Mouse (Mus musculus) intestine, embryonic 15.5 days (tissue): Measurements from ENCODE around the gene Naglu. TPM values are rescaled to one million over a fixed set of nuclear protein-coding genes. Genes with fewer than 3 reads are reported as not detected.

Source experiments
- ATAC-seq: fragments of 200-750 bp; cut with Nextera tagmentation; 2 replicates; pipeline ENCODE4 v1.8.0; 2017; ENCODE audit warnings: moderate TSS enrichment, moderate library complexity
- H3K27ac ChIP-seq: fragments of 300-500 bp; sonication (generic); 2 replicates; pipeline ENCODE4 v1.5.1; 2015; ENCODE audit warnings: mild to moderate bottlenecking, inconsistent platforms
- H3K27me3 ChIP-seq: fragments of 300-500 bp; sonication (generic); replicated peaks from 2 replicates; pipeline ENCODE4 v1.6.1; 2015; ENCODE audit warnings: inconsistent platforms
- H3K36me3 ChIP-seq: fragments of 300-500 bp; sonication (generic); 2 replicates; pipeline ENCODE4 v1.6.1; 2015; ENCODE audit warnings: inconsistent platforms
- H3K4me1 ChIP-seq: fragments of 300-500 bp; sonication (generic); replicated peaks from 2 replicates; pipeline ENCODE4 v1.6.1; 2015; ENCODE audit warnings: inconsistent platforms
- H3K4me2 ChIP-seq: fragments of 300-500 bp; sonication (generic); replicated peaks from 2 replicates; pipeline ENCODE4 v1.6.1; 2015; ENCODE audit warnings: mild to moderate bottlenecking, inconsistent platforms
- H3K4me3 ChIP-seq: fragments of 300-500 bp; sonication (generic); replicated peaks from 2 replicates; pipeline ENCODE4 v1.5.1; 2015; ENCODE audit warnings: inconsistent platforms
- H3K9ac ChIP-seq: fragments of 300-500 bp; sonication (generic); 2 replicates; pipeline ENCODE4 v1.6.1; 2015; ENCODE audit warnings: inconsistent platforms
- H3K9me3 ChIP-seq: fragments of 300-500 bp; sonication (generic); 2 replicates; pipeline ENCODE4 v1.6.1; 2016; ENCODE audit warnings: inconsistent platforms
- WGBS: fragments of 180-500 bp; shearing (Covaris S2); methylation state at CpG from one replicate; pipeline ENCODE4 v1.1.7; 2015; 5-methylcytosine and 5-hydroxymethylcytosine counted together
- polyA plus RNA-seq: library from polyadenylated mRNA; unstranded; fragments of >200 nt; fragmentation: Nextera tagmentation; extraction: Ambion mirVana; gene quantifications from 2 replicates; pipeline ENCODE4 v1.2.1, GENCODE M21; 2015

Naglu gene
- polyA plus RNA-seq, 1 experiment from 2014 or later, result 14.9 TPM

DNA sequence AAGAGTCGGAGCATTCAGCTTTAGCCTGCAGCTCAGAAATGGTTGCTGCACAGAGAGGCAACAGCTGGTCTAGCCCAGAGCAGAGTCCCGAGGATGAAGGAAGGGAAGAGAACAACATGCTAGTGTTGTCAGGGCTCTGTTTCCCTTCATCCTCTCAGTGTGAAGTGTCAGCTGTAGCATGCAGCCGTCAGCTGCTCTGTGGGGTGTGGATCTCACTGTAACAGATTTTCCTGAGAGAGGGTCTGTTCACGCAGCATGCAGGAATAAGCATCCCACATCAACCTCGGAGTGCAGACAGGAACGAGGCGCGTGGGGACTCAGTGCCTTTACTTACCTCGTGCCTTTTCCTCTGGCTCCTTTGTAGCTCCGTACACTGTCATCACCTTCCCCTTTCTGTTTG lies 32.0 kb upstream of the Naglu start:
- no peak overlapping the region for H3K4me2 ChIP-seq
- no peaks in the 10 kb centered on the region for H3K27me3 ChIP-seq
- 82% methylated on average over 10 of the region's 10 CpGs for WGBS
- no peaks in the 10 kb centered on the region for H3K4me1 ChIP-seq
- no peak overlapping the region for H3K9ac ChIP-seq
- no peak overlapping the region for H3K4me3 ChIP-seq
- H3K9me3 ChIP-seq, result no peaks in the 10 kb centered on the region
- H3K27ac ChIP-seq, result no peak overlapping the region
- no peak for ATAC-seq
- H3K36me3 ChIP-seq, result peaks cover 13% of the 10 kb centered on the region

DNA sequence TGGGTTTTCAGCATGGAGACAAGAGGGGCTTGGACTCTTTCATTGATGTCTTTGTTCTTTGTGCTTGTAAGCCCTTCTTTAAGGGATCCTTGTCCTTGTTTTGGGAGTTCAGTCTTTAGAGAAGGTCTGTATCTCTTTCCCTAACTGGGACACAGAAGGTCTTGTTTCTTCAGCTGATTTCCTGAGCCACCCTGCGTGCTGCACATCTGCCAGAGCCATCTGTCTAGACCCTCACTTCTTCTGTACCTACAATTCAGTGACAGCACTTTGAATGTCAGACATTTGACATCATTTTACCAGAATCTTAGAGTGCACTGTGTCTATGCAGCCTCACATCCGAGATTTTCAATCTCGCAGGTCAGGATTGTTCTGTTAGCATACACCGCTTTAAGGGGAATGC lies 24.0 kb upstream of the Naglu start:
- WGBS, result 90% methylated on average over 4 of the region's 4 CpGs
- H3K9ac ChIP-seq, result no peak overlapping the region
- H3K4me1 ChIP-seq, result no peaks in the 10 kb centered on the region
- H3K9me3 ChIP-seq, result no peaks in the 10 kb centered on the region
- H3K27me3 ChIP-seq, result no peaks in the 10 kb centered on the region
- H3K4me2 ChIP-seq, result no peak overlapping the region
- ATAC-seq, result no peak
- H3K4me3 ChIP-seq, result no peak overlapping the region
- H3K27ac ChIP-seq, result no peak overlapping the region
- peaks cover 16% of the 10 kb centered on the region; the same call in 1 of the 2 replicates for H3K36me3 ChIP-seq

DNA sequence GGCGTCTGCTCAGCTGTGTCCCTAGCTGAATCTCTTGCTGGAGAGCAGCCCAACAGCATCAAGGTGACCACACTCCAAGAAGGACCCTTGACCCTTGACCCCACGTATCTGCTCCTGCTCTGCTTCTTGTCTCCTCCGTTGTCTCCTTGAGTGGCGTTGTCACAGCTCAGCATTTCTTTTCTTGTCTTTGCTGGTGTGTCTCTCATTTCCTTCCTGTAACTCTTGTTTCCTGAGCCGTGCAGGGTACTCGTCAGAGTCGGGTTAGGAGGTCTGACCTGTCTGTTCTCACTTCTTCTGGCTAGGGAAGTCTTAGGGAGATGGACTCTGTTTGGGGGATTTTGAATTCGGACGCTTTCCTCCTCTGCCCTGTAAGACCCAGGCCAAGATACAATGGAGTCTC lies 23.4 kb upstream of the Naglu start:
- 60% methylated on average over 9 of the region's 9 CpGs for WGBS
- ATAC-seq, result no peak
- Histone ChIP-seq H3K4me2 (no peak overlapping the region), H3K4me3 (no peak overlapping the region), H3K9ac (no peak overlapping the region), H3K27ac (no peak overlapping the region), H3K4me1 (no peaks in the 10 kb centered on the region), H3K9me3 (no peaks in the 10 kb centered on the region), H3K36me3 (peaks cover 16% of the 10 kb centered on the region; the same call in 1 of the 2 replicates), H3K27me3 (no peaks in the 10 kb centered on the region)

DNA sequence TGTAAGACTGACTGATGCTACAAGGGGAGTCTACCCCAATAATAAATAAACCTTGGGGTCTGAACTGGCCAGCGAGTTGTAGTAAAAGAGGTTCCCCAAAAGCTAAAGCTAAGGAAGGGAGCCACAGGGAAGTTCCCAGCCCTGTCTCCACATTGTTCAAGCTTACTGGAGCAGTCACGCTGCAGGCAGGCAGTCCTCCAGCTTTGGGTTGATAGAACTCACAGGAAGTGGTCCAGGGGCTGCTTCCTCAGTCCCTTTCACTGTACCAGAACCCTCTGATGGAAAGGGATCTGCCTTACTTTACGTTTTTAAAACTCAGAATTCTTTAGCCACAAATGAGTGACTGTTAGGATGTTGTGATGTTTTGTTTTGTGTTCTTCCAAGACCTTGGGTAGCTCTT lies 22.3 kb upstream of the Naglu start:
- no peak overlapping the region for H3K4me3 ChIP-seq
- 0 out of 2 replicates have a peak, but pooled peaks cover under 1% of the 10 kb centered on the region for H3K4me1 ChIP-seq
- no peaks in the 10 kb centered on the region for H3K9me3 ChIP-seq
- H3K9ac ChIP-seq, result no peak overlapping the region
- H3K36me3 ChIP-seq, result peaks cover 16% of the 10 kb centered on the region; the same call in 1 of the 2 replicates
- H3K27ac ChIP-seq, result no peak overlapping the region
- no peak for ATAC-seq
- WGBS, result 83% methylated on average over 3 of the region's 3 CpGs
- H3K27me3 ChIP-seq, result no peaks in the 10 kb centered on the region
- no peak overlapping the region for H3K4me2 ChIP-seq

DNA sequence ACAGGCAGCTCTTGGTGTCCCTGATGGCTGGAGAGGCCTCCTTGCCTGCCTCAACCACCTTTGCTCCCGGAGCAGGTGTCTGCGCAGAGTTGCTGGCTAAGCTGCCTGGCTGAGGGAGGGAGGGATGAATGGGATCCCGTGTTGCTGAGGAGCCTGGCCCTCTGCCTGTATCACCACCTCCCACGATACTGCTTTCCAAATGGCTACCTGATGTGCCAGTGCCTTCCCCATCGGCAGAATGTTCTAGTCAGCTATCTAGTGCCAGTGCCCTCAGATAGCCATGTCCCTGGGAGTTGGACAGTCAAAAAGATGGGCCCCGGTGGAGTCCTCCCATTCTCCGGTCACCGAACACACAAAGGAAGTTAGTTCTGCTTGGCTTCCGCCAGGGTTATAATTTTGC lies 19.5 kb upstream of the Naglu start:
- Histone ChIP-seq H3K4me2 (no peak overlapping the region), H3K4me3 (no peak overlapping the region), H3K4me1 (0 out of 2 replicates have a peak, but pooled peaks cover 5% of the 10 kb centered on the region), H3K27ac (no peak overlapping the region), H3K9me3 (no peaks in the 10 kb centered on the region), H3K36me3 (peaks cover 8% of the 10 kb centered on the region; the same call in 1 of the 2 replicates), H3K9ac (no peak overlapping the region), H3K27me3 (no peaks in the 10 kb centered on the region)
- ATAC-seq, result no peak
- 92% methylated on average over 9 of the region's 9 CpGs for WGBS

DNA sequence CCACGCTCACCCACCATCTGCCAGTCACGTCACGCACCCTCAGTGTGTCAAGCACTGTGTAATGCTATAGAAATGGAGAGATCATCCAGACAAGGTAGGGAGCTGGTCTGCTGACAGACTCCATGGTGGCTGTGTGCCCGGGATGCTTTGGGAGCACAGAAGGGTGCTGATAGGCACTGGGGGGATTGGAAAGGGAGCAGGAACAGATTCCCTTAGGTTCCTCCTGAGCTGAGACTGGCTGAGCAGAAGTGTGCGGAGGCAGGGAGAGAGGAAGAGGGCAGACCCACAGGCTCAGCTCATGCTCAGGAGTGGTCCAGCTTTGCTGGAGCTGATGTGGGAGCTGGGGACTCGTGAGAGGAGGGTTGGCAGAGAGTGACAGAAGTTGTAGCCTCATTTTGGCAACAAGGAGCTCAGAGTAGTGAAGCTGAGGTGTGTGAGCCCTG lies 18.7 kb upstream of the Naglu start:
- H3K4me1 ChIP-seq, result peaks cover 8% of the 10 kb centered on the region; the same call in 1 of the 2 replicates
- ATAC-seq, result no peak
- H3K9me3 ChIP-seq, result no peaks in the 10 kb centered on the region
- H3K9ac ChIP-seq, result no peak overlapping the region
- peaks cover 5% of the 10 kb centered on the region; the same call in 1 of the 2 replicates for H3K36me3 ChIP-seq
- no peak overlapping the region for H3K4me3 ChIP-seq
- no peak overlapping the region for H3K27ac ChIP-seq
- H3K27me3 ChIP-seq, result no peaks in the 10 kb centered on the region
- WGBS, result 91% methylated on average over 6 of the region's 6 CpGs
- H3K4me2 ChIP-seq, result no peak overlapping the region

DNA sequence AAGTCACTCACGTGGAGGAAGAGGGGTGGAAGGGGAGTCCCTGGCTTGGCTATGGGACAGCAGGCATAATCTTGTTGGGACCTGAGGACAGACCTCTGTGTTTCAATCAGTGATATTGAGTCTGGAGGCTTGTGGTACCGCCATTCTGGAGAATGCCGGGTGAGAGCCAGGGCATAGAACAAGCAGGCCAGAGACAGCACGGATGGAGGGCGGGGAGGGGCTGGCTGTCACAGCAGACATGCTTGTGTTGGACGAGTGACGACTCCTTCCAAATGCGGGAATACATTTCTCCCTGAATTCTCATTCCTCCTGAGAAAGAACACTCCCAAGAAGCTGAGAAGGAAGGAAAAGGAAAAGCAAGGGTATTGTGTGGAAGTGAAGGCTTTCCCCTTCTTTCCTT lies 18.2 kb upstream of the Naglu start:
- Histone ChIP-seq H3K27ac (no peak overlapping the region), H3K9ac (no peak overlapping the region), H3K4me2 (no peak overlapping the region), H3K9me3 (no peaks in the 10 kb centered on the region), H3K36me3 (peaks cover 5% of the 10 kb centered on the region; the same call in 1 of the 2 replicates), H3K27me3 (no peaks in the 10 kb centered on the region), H3K4me3 (no peak overlapping the region), H3K4me1 (peaks cover 14% of the 10 kb centered on the region)
- ATAC-seq, result no peak
- 85% methylated on average over 8 of the region's 8 CpGs for WGBS

DNA sequence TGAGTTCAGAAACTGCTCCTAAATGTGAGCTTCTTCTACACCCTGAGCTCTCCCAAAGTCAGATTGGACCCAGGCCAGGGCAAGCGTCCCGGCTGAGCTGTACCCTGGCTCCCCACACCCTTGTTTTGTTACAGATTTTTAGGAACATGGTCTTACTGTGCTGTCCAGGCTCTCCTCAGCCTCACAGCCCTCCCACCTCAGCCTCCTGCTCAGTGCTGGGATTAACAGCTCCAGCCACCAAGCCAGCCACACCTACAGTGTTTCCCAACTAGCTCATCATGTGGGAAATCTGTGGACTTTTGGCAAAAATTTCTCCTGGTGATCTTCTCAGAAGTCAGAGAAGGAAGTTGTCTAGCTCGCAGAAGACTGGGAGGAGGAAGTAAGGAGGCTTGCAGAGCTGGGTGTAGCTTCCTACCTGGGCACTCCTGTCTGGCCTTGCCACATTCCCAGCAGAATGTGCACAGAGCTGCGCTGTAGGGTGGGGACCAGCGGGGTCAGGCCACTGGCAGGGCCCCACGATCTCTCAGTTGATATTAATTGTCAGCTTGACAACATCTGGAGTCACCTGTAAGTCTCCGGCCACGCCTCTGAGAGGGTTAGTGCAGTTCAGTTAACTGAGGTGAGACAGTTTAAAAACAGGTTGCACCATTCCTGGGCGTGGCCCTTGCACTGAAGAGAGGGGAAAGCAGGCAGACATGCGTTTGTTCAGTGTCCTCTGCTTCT lies 16.9 kb upstream of the Naglu start:
- Histone ChIP-seq H3K4me2 (no peak overlapping the region), H3K4me1 (peaks cover 26% of the 10 kb centered on the region), H3K36me3 (peaks cover 5% of the 10 kb centered on the region; the same call in 1 of the 2 replicates), H3K9me3 (no peaks in the 10 kb centered on the region), H3K4me3 (no peak overlapping the region), H3K9ac (no peak overlapping the region), H3K27me3 (no peaks in the 10 kb centered on the region), H3K27ac (peak overlapping the region; percentile 65)
- WGBS, result 70% methylated on average over 10 of the region's 10 CpGs
- peak; percentile 79 for ATAC-seq

DNA sequence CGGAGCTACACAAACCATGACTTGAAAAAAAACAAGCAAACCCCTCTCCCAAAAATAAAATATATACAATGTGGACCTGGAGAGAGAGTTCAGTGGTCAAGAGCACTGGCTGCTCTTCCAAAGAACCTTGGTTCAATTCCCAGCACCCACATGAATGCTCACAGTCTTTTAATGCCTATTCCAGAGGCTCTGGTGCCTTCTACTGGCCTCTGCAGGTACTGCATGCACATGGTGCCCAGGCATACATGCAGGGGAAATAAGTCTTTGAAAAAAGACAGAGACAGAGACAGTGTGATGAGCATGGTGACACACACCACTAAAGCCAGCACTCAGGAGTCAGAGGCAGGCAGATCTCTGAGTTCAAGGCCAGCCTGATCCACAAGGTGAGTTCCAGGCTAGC lies 15.8 kb upstream of the Naglu start:
- no peak overlapping the region for H3K4me2 ChIP-seq
- no peak overlapping the region for H3K4me3 ChIP-seq
- ATAC-seq, result no peak
- H3K9ac ChIP-seq, result no peak overlapping the region
- no peaks in the 10 kb centered on the region for H3K9me3 ChIP-seq
- H3K4me1 ChIP-seq, result peaks cover 34% of the 10 kb centered on the region
- no peak overlapping the region for H3K27ac ChIP-seq
- 94% methylated on average over 1 of the region's 1 CpGs for WGBS
- H3K27me3 ChIP-seq, result no peaks in the 10 kb centered on the region
- no peaks in the 10 kb centered on the region for H3K36me3 ChIP-seq

DNA sequence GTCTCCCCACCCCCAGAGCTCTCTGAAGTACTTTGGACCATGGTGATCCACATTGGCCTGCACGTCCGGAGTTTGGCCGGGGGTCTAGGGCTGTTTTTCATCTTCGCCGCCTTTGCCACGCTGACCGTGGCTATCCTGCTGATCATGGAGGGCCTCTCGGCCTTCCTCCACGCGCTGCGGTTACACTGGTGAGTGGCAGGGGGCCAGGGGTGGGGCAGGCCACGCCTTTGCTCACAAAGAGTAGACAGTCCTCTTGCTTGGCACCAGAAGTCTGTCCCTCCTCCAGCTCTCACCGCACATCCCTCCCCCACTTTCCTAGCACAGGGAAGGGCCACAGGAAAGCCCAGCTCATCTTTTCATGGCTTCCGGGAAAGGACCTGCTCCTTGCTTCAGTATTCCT lies 14.4 kb upstream of the Naglu start:
- H3K9ac ChIP-seq, result no peak overlapping the region
- no peak overlapping the region for H3K4me3 ChIP-seq
- peaks cover 43% of the 10 kb centered on the region for H3K4me1 ChIP-seq
- H3K4me2 ChIP-seq, result no peak overlapping the region
- H3K36me3 ChIP-seq, result no peaks in the 10 kb centered on the region
- ATAC-seq, result no peak
- no peaks in the 10 kb centered on the region for H3K9me3 ChIP-seq
- 73% methylated on average over 14 of the region's 14 CpGs for WGBS
- H3K27ac ChIP-seq, result no peak overlapping the region
- H3K27me3 ChIP-seq, result no peaks in the 10 kb centered on the region

DNA sequence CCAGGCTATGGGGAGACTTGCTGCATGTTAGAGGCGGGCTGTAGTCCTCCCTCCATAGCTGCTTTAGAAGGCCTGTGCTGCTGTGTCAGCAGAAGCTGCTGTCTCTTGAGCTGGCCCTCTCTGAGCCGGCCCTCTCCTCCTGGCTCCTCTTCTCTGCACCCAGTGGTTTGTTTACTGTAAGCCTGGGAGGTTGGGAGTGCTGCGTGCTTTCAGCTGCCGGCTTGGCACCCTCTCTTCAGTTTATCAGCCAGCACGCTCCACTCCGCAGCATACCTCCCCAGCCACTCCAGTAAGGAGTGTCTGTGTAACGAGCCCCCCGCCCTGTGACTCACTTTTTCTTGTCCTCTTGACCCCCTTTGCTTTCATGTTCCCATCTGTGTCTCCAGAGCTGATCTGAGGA lies 12.9 kb upstream of the Naglu start:
- Histone ChIP-seq H3K4me1 (peaks cover 49% of the 10 kb centered on the region), H3K4me2 (peak overlapping the region; percentile 22), H3K27me3 (no peaks in the 10 kb centered on the region), H3K9me3 (no peaks in the 10 kb centered on the region), H3K9ac (peak overlapping the region; percentile 8; the same call in 1 of the 2 replicates), H3K4me3 (no peak overlapping the region), H3K36me3 (no peaks in the 10 kb centered on the region), H3K27ac (peak overlapping the region; percentile 89)
- ATAC-seq, result peak; percentile 68
- WGBS, result 21% methylated on average over 8 of the region's 8 CpGs

DNA sequence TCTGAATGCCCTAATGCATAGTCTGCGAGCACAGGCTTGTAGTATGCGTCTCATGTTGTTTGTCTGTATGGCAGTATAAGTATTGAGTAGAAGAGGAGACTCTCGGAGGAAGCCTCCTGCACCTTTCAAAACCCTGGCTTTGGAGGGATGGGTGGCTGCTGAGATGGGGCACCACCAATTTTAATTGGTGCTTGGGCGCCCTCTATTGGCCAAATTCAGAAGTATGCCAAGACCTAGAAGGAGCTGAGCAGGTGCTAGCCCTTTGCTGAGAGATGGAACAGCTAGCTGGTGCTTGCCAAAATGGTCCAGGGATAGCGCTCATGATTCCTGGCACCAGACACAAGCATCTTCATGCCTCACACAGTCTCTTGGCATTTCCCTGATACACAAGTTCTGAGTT lies 12.0 kb upstream of the Naglu start:
- Histone ChIP-seq H3K4me2 (no peak overlapping the region), H3K27ac (peak overlapping the region; percentile 89)
- 25% methylated on average over 5 of the region's 5 CpGs for WGBS

DNA sequence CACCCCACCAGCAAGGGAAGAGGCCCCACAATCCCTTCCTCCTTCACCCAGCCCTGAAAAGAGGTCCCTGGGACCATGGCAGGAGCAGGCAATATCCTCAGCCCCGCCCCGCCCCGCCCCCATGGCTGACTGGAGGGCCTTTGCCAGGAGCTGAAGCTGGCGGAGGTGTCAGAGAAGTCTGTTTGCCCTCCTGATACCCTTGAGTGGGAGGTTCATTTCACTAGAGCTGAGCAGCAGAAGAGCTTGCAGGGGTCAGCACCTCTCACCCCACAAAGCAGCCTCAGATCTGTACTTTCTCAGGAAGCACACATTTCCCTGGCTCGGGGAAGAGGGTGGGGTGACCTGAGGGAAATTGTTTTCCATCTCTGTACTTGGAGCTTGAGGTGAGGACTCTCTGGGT lies 11.1 kb upstream of the Naglu start:
- peaks cover 62% of the 10 kb centered on the region for H3K4me1 ChIP-seq
- H3K36me3 ChIP-seq, result no peaks in the 10 kb centered on the region
- H3K4me3 ChIP-seq, result no peak overlapping the region
- peak overlapping the region; percentile 83 for H3K27ac ChIP-seq
- no peak overlapping the region for H3K9ac ChIP-seq
- 48% methylated on average over 5 of the region's 5 CpGs for WGBS
- no peaks in the 10 kb centered on the region for H3K9me3 ChIP-seq
- peak; percentile 23; the same call in 1 of the 2 replicates for ATAC-seq
- H3K27me3 ChIP-seq, result no peaks in the 10 kb centered on the region
- H3K4me2 ChIP-seq, result peak overlapping the region; percentile 15; the same call in 1 of the 2 replicates

More for the DNA sequence above, 12.0 kb upstream of the Naglu start:
- no peak overlapping the region for H3K9ac ChIP-seq
- peaks cover 55% of the 10 kb centered on the region for H3K4me1 ChIP-seq
- H3K9me3 ChIP-seq, result no peaks in the 10 kb centered on the region
- no peaks in the 10 kb centered on the region for H3K27me3 ChIP-seq
- no peaks in the 10 kb centered on the region for H3K36me3 ChIP-seq
- H3K4me3 ChIP-seq, result no peak overlapping the region
- ATAC-seq, result no peak
